Mouse (Mus musculus) neural tube, embryonic 12.5 days (tissue): Measurements from ENCODE around the gene Map3k4. TPM values are rescaled to one million over a fixed set of nuclear protein-coding genes. Genes with fewer than 3 reads are reported as not detected.

Source experiments
- ATAC-seq: fragments of 200-750 bp; cut with Nextera tagmentation; 2 replicates; pipeline ENCODE4 v1.8.0; 2017; ENCODE audit warnings: low read depth, mild to moderate bottlenecking, moderate TSS enrichment, moderate library complexity; ENCODE audit not compliant: low FRiP score
- H3K27ac ChIP-seq: fragments of 300-500 bp; sonication (generic); 2 replicates; pipeline ENCODE4 v1.5.1; 2016
- H3K27me3 ChIP-seq: fragments of 300-500 bp; sonication (generic); replicated peaks from 2 replicates; pipeline ENCODE4 v1.6.1; 2016; ENCODE audit warnings: mild to moderate bottlenecking
- H3K36me3 ChIP-seq: fragments of 300-500 bp; sonication (generic); 2 replicates; pipeline ENCODE4 v1.6.1; 2016; ENCODE audit warnings: mild to moderate bottlenecking
- H3K4me1 ChIP-seq: fragments of 300-500 bp; sonication (generic); 2 replicates; pipeline ENCODE4 v1.6.1; 2016
- H3K4me2 ChIP-seq: fragments of 300-500 bp; sonication (generic); replicated peaks from 2 replicates; pipeline ENCODE4 v1.6.1; 2016; ENCODE audit warnings: mild to moderate bottlenecking
- H3K4me3 ChIP-seq: fragments of 300-500 bp; sonication (generic); 2 replicates; pipeline ENCODE4 v1.5.1; 2016
- H3K9ac ChIP-seq: fragments of 300-500 bp; sonication (generic); 2 replicates; pipeline ENCODE4 v1.6.1; 2016; ENCODE audit warnings: mild to moderate bottlenecking
- H3K9me3 ChIP-seq: fragments of 300-500 bp; sonication (generic); 2 replicates; pipeline ENCODE4 v1.6.1; 2016; ENCODE audit warnings: mild to moderate bottlenecking
- WGBS: fragments of 180-500 bp; shearing (Covaris S2); methylation state at CpG from one replicate; pipeline ENCODE4 v1.1.7; 2016; 5-methylcytosine and 5-hydroxymethylcytosine counted together
- polyA plus RNA-seq: library from polyadenylated mRNA; unstranded; fragments of >200 nt; fragmentation: Nextera tagmentation; extraction: Ambion mirVana; gene quantifications from 2 replicates; pipeline ENCODE4 v1.2.1, GENCODE M21; 2016

Map3k4 gene
- polyA plus RNA-seq, 1 experiment from 2014 or later, result 44.7 TPM

DNA sequence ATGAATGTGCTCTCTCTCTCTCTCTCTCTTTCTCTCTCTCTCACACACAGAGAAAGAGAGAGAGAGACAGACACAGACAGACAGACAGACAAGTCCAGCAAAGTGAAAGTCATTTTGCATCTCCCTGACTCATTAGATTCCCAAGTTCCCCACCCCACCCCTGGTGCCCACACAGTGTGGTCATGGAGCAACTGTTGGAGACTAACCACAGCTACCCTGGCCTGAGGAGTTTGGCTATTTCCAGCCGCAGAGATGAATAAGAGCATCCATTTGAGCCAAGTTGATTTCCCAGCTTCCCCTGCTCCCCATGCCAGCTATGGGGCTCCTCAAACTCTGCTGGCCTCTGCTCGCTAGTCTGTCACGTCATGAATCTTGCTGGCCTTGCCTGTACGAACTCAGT, 109.1 kb downstream of the Map3k4 start:
- no peak overlapping the region for H3K4me3 ChIP-seq
- no peaks in the 10 kb centered on the region for H3K27me3 ChIP-seq
- H3K9ac ChIP-seq, result no peak overlapping the region
- no peak overlapping the region for H3K4me2 ChIP-seq
- H3K27ac ChIP-seq, result no peak overlapping the region
- WGBS, result 85% methylated on average over 4 of the region's 4 CpGs
- H3K36me3 ChIP-seq, result peaks cover 21% of the 10 kb centered on the region
- ATAC-seq, result no peak
- H3K4me1 ChIP-seq, result peaks cover 32% of the 10 kb centered on the region
- no peaks in the 10 kb centered on the region for H3K9me3 ChIP-seq

GRCm38 (mm10) chr17:12207022-12207548, 111.5 kb downstream of the Map3k4 start:
- WGBS, result 15% methylated on average over 1 of the region's 1 CpGs
- Histone ChIP-seq H3K4me3 (no peak overlapping the region), H3K9me3 (no peaks in the 10 kb centered on the region), H3K4me1 (peaks cover 44% of the 10 kb centered on the region), H3K27ac (no peak overlapping the region), H3K27me3 (no peaks in the 10 kb centered on the region), H3K36me3 (peaks cover 8% of the 10 kb centered on the region), H3K9ac (no peak overlapping the region), H3K4me2 (no peak overlapping the region)
- no peak for ATAC-seq

DNA sequence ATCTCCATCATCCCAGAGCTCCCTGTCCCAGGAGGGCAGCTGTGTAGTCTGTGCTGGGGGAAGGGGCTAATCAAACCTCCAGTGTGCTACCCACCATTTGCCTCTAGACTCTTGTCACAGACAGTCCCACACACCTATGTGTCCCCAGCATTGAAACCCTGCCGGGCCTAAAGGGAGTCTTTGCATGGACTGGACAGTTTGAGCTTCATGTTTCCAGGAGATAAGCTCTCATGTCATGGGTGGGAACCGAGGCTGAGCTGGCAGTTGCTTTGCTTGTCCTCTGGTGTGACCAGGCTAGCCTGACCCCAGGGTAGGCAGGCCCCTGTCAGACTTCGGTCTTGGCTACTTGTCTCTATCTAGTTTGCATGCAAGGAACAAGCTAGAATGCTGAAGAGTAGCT, 112.3 kb downstream of the Map3k4 start:
- Histone ChIP-seq H3K4me1 (peaks cover 44% of the 10 kb centered on the region), H3K4me3 (no peak overlapping the region), H3K27me3 (no peaks in the 10 kb centered on the region), H3K9ac (no peak overlapping the region), H3K27ac (peak overlapping the region; percentile 54; the same call in 1 of the 2 replicates), H3K9me3 (no peaks in the 10 kb centered on the region), H3K36me3 (peaks cover 2% of the 10 kb centered on the region), H3K4me2 (peak overlapping the region; percentile 17; the same call in 1 of the 2 replicates)
- ATAC-seq, result no peak
- 69% methylated on average over 3 of the region's 3 CpGs for WGBS

DNA sequence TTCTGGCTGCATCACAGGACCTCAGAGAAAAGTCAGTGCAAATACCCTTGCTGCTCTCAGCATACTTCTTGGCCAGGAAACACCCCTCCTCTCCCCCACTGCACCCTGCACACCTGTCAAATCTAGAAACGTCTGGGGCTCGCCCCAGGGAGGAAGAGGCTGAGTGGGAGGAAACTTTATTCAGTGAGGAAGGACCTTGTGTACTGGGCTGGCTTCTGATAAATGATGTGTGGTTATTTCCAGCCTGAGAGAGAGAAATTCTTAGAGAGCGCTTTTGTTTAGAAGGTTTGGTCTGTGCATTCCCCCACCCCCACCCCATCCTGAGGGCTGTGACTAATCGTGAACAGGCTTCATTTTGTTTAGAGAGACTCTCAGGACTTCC, 112.9 kb downstream of the Map3k4 start:
- Histone ChIP-seq H3K4me3 (no peak overlapping the region), H3K36me3 (no peaks in the 10 kb centered on the region), H3K27me3 (no peaks in the 10 kb centered on the region), H3K4me1 (peaks cover 44% of the 10 kb centered on the region), H3K9ac (no peak overlapping the region), H3K27ac (peak overlapping the region; percentile 54; the same call in 1 of the 2 replicates), H3K9me3 (no peaks in the 10 kb centered on the region), H3K4me2 (peak overlapping the region; percentile 17; the same call in 1 of the 2 replicates)
- 20% methylated on average over 4 of the region's 4 CpGs for WGBS
- ATAC-seq, result peak; percentile 37; the same call in 1 of the 2 replicates

DNA sequence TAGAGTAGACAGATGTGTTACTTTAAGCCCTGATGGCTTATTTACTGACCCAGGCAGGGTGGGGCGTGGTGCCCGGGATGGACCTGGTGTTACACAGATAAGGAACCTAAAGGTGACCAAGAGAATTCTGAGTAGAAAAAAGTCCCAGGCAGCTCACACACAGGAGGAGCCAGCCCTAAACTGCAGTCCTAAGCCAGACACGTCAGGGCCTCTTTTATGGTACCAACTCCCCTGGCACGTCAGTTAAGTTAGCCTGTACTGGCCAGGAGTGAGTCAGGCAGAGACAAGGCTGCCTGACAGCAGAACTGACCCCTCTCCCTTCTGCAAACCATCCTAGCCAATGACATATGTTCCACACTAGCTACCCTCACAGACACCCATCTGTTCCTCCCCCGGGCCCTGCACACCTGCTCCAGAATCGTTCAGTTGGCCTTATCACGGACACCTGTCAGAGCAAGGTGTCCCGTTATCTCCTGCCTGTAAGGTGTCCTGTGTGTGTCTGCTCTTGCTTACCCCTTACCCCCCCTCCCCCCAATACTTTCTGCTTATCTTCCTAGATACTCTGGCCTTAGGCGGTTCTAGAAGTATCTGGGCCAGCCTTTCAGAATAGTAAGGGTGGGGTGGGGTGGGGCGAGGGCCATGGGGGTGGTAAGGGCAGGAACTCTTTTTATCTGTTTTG, 113.4 kb downstream of the Map3k4 start:
- H3K36me3 ChIP-seq, result no peaks in the 10 kb centered on the region
- H3K27ac ChIP-seq, result peak overlapping the region; percentile 54; the same call in 1 of the 2 replicates
- H3K4me1 ChIP-seq, result peaks cover 44% of the 10 kb centered on the region
- no peaks in the 10 kb centered on the region for H3K9me3 ChIP-seq
- 0 out of 2 replicates have a peak overlapping the region, but pooled peaks have one; percentile 17 for H3K4me2 ChIP-seq
- 56% methylated on average over 10 of the region's 10 CpGs for WGBS
- peak; percentile 4; the same call in 1 of the 2 replicates for ATAC-seq
- no peaks in the 10 kb centered on the region for H3K27me3 ChIP-seq
- H3K9ac ChIP-seq, result no peak overlapping the region
- no peak overlapping the region for H3K4me3 ChIP-seq

DNA sequence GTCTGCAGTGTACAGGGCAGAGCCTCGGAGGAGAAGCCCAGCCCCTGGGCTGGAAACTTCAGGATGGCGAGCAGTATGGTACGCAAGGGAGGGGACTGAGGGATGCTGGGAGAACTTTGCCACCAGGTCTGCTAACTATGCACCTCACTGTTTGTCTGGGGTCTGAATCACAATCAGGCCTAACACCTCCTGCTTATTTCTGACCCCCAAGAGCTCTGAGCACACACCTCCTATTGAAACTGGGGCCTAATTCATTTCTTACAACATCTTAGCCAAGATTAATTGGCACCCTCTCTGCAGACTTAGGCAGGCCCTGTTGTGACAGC, 113.9 kb downstream of the Map3k4 start:
- ATAC-seq, result no peak
- H3K9ac ChIP-seq, result no peak overlapping the region
- H3K36me3 ChIP-seq, result no peaks in the 10 kb centered on the region
- no peaks in the 10 kb centered on the region for H3K9me3 ChIP-seq
- H3K4me2 ChIP-seq, result no peak overlapping the region
- H3K4me3 ChIP-seq, result no peak overlapping the region
- peaks cover 44% of the 10 kb centered on the region for H3K4me1 ChIP-seq
- H3K27me3 ChIP-seq, result no peaks in the 10 kb centered on the region
- 85% methylated on average over 3 of the region's 3 CpGs for WGBS
- no peak overlapping the region for H3K27ac ChIP-seq

DNA sequence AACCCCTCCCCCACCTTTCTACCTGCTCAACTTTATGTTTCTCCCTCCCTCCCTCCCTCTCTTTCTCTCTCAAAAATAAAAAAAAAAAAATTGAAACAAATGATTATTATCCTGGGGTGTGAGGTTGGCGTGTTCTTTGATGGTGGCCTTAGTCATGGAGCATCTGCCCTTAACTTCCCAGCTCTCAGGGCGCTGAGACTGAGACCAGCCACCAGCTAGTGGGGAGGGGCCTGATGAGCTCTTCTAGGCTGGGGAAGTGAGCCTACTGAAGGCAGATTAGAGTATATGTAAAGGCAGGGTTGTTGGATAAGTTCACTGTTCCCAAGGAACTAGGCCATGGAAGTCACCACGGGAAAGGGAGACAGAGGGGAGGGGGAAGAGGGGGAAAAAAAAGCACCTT, 114.3 kb downstream of the Map3k4 start:
- H3K36me3 ChIP-seq, result peaks cover 2% of the 10 kb centered on the region; the same call in 1 of the 2 replicates
- no peak overlapping the region for H3K27ac ChIP-seq
- H3K9me3 ChIP-seq, result no peaks in the 10 kb centered on the region
- H3K4me1 ChIP-seq, result peaks cover 44% of the 10 kb centered on the region
- WGBS, result 62% methylated on average over 3 of the region's 3 CpGs
- H3K4me3 ChIP-seq, result no peak overlapping the region
- H3K4me2 ChIP-seq, result no peak overlapping the region
- no peak overlapping the region for H3K9ac ChIP-seq
- ATAC-seq, result no peak
- no peaks in the 10 kb centered on the region for H3K27me3 ChIP-seq

DNA sequence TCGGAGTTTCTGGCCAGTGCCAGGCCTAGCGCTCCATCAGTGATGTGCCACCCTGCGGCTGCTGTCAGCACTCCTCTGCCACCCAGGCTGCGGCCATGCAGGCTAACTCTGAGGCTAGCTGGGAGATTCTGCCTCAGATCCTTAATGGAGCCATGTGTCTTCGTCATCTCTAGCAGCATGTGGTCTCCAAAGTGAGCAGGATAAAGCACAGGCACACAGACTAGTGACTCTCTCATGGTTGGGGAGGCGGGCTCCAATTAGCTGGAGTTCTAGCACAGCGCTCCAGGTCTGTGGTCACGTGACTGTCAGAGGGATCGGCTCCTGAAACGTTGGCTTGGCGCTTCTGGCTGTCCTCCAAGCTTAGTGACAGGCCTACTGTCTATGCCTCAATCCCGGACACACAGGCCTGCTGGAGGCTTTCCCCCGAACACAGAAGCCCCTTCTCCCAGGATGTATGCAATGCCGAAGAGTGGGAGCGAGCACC, 115.1 kb downstream of the Map3k4 start:
- WGBS, result 69% methylated on average over 15 of the region's 15 CpGs
- Histone ChIP-seq H3K9ac (no peak overlapping the region), H3K36me3 (peaks cover 6% of the 10 kb centered on the region), H3K4me1 (peaks cover 44% of the 10 kb centered on the region), H3K9me3 (no peaks in the 10 kb centered on the region), H3K4me3 (no peak overlapping the region), H3K27me3 (no peaks in the 10 kb centered on the region), H3K27ac (no peak overlapping the region), H3K4me2 (no peak overlapping the region)
- ATAC-seq, result peak; percentile 27

DNA sequence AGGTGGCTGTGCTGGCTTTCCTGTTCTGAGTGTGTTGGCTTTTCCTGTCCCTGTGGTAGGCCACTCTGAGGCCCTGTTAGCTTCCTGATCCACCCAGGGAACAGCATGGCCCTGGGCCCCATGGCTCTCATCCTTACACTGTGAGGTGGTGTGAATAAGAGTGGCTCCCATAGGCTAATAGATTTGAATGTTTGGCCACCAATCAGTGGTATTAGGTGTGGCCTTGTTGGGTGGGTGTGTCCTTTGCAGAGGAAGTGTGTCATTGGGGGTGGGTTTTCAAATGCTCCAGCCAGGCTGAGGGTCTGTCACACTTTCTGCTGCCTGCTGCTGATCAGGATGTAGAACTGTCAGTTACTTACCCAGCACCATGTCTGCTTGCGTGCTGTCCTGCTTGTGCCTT, 117.5 kb downstream of the Map3k4 start:
- H3K27me3 ChIP-seq, result no peaks in the 10 kb centered on the region
- H3K4me1 ChIP-seq, result peaks cover 28% of the 10 kb centered on the region
- H3K4me3 ChIP-seq, result no peak overlapping the region
- H3K36me3 ChIP-seq, result peaks cover 9% of the 10 kb centered on the region
- H3K9ac ChIP-seq, result no peak overlapping the region
- no peak overlapping the region for H3K27ac ChIP-seq
- ATAC-seq, result no peak
- H3K9me3 ChIP-seq, result no peaks in the 10 kb centered on the region
- H3K4me2 ChIP-seq, result no peak overlapping the region
- WGBS, result 94% methylated on average over 1 of the region's 1 CpGs

DNA sequence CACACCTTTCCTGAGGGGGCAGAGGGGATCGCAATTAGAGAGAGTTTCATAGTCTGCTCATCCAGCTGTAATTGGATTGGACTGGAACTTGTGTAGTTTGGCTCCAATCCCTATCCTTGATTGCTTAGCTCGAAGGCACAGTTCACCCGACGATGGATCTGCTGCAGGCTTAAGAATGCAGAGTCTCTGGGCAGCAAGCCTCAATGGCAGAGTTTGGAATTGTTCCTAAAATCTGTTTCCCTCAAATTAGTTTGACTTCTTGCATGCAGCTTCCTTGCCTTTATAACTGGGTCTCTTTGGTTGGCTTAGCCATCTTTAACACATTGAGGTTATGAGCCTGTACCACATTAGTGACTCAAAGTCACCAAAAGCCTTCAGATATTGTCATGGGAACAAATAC, 118.7 kb downstream of the Map3k4 start:
- Histone ChIP-seq H3K9me3 (no peaks in the 10 kb centered on the region), H3K36me3 (peaks cover 9% of the 10 kb centered on the region), H3K9ac (no peak overlapping the region), H3K4me1 (peaks cover 21% of the 10 kb centered on the region), H3K4me3 (no peak overlapping the region), H3K27ac (no peak overlapping the region), H3K27me3 (no peaks in the 10 kb centered on the region), H3K4me2 (no peak overlapping the region)
- 92% methylated on average over 4 of the region's 4 CpGs for WGBS
- ATAC-seq, result no peak

DNA sequence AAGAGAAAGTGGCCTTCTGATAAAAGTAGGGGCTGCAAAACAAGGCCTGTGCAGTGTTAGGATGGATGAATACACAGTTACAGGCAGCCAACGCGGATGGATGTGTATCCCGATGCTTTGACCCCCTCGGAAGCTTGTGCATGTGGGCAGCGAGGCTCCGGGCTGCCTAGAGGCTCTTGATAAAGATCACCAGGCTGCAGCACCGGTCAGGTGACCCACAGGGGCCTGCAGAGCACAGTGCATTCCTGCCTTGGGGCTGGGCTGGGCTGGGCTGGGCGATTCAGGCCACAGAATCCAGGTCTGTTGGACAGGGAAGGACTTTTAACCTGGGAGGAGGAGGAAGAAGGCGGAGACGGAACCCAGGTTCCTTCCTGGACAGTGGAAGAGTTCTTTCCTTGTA, 123.0 kb downstream of the Map3k4 start:
- H3K4me1 ChIP-seq, result peaks cover 5% of the 10 kb centered on the region; the same call in 1 of the 2 replicates
- no peak overlapping the region for H3K4me2 ChIP-seq
- H3K9me3 ChIP-seq, result no peaks in the 10 kb centered on the region
- H3K27me3 ChIP-seq, result no peaks in the 10 kb centered on the region
- peak overlapping the region; percentile 33; the same call in 1 of the 2 replicates for H3K9ac ChIP-seq
- H3K36me3 ChIP-seq, result peaks cover 9% of the 10 kb centered on the region
- H3K27ac ChIP-seq, result no peak overlapping the region
- ATAC-seq, result no peak
- H3K4me3 ChIP-seq, result no peak overlapping the region
- WGBS, result 82% methylated on average over 10 of the region's 10 CpGs

- Histone ChIP-seq H3K36me3 (peaks cover 9% of the 10 kb centered on the region), H3K4me3 (no peak overlapping the region), H3K9me3 (no peaks in the 10 kb centered on the region), H3K9ac (peak overlapping the region; percentile 33; the same call in 1 of the 2 replicates), H3K27me3 (no peaks in the 10 kb centered on the region), H3K4me2 (no peak overlapping the region), H3K4me1 (peaks cover 5% of the 10 kb centered on the region; the same call in 1 of the 2 replicates), H3K27ac (no peak overlapping the region)
- ATAC-seq, result no peak
- 68% methylated on average over 5 of the region's 5 CpGs for WGBS
Observed at GRCm38 (mm10) chr17:12195137-12195536, 123.5 kb downstream of the Map3k4 start.
